Mouse (Mus musculus) ES-Bruce4 (cell line): ENCODE results near the gene Defa30.
"Not testable (repeated sequence)": the region's sequence is repeated elsewhere in the genome, so short reads cannot be mapped to it uniquely, and the experiment has no call there.

Experiments used
- CTCF ChIP-seq: IDR thresholded peaks from one replicate; pipeline ENCODE4 v1.8.1; 2011; ENCODE audit warnings: low read depth, low read length
- EP300 ChIP-seq: IDR thresholded peaks from 2 replicates; pipeline ENCODE4 v1.6.1; 2011; ENCODE audit warnings: low read depth, low read length; ENCODE audit not compliant: insufficient read depth

DNA sequence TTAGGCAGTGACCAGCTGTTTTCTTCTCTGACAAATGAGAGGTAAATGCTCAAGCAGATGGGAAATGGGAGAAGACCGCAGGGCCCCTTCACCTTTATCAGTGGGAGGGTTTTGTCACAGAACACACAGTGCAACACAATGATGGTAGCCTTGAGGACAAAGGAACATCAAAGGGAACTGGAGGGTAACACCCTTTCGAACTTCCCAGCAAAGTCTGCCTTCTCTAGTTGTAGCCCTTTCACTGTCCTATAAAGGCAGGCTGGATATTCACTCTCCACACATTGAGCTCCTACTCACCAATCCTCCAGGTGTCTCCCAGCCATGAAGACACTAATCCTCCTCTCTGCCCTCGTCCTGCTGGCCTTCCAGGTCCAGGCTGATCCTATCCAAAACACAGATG, at the start of gene Defa30:
- TF ChIP-seq CTCF, EP300: not testable (repeated sequence)
